Mouse (Mus musculus): ENCODE measurements around the gene Pgm5.
"Not testable (repeated sequence)": the region's sequence is repeated elsewhere in the genome, so short reads cannot be mapped to it uniquely, and the experiment has no call there.

The Pgm5 gene

DNA sequence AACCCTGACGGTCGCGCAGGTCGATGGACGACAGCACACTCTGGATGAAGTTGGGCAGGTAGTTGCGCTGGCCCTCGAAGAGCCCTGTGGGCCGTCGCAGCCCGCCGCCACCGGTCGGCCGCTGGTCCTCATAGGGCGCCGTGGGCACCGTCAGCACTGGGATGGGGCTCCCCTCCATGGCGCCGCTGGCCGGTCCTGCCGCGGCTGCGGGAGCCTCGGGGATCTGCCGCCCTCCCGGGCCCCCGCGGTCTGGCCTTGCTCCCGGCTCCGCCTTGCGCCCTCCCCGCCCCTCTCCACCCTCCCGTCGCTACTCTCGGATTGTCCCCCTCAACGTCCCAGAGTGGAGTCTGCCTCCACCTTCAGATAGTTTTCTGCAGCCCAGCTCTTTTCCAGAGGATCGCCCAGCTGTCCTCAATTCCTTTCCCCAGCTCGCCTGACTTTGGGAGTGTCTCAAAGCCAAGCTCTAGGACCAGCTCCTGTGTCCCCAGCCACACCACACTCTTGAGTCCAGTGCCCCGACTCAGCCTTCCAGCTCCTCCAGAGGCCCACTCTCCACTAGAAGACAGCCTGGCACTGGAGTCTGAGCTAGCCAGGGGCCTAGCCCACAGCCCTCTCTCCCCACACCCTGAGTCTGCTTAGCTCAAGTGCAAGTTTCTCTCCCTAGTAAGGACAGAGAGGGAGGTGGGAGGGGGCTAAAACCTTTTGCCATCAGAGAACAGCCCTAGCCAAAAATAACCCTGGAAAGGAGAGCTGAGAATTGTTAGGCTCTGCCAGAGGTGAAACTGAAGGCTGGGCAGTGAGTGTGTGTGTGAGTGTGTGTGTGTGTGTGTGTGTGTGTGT is at the start of gene Pgm5:
Pgm5 (minus strand) TSS at position 244 of the 840 bp plus-strand sequence.
- peak; percentile 20 for DNase-seq

DNA sequence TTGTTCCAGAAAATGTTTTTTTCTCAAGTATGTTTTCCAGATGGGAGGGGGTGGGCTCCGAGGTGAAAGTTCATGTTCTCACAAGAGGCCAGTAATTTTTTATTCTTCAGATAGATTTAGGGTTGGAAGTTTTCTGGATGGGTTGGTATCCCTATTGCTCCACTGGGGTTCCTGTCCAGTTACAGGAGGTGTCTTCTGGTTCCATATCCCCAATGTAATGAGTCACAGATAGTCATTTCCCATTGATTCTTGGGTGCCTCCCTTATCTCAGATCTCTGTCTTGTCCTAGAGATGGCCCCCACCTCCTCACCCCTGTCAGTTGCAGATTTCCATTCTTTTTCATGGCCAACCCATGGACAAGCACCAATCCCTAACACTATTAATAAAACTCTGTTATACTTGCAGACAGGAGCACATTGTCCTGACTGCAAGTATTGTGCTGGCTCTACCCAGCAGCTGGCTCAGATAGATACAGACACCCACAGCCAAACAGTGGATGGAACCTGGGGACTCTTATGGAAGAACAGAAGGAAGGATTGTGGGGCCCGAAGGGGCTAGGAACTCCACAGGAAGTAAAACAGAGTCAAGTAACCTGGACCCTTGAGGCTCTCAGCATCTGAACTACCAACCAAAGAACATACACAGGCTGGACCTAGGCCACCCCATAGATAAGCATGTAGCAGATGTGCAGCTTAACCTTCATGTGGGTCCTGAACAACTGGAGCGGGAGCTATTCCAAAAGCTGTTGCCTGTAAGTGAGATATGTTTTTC is 46.9 kb upstream of the Pgm5 start:
- no peak for DNase-seq

GRCm38 (mm10) chr19:24907655-24908054 is 46.0 kb upstream of the Pgm5 start:
- DNase-seq = no peak

DNA sequence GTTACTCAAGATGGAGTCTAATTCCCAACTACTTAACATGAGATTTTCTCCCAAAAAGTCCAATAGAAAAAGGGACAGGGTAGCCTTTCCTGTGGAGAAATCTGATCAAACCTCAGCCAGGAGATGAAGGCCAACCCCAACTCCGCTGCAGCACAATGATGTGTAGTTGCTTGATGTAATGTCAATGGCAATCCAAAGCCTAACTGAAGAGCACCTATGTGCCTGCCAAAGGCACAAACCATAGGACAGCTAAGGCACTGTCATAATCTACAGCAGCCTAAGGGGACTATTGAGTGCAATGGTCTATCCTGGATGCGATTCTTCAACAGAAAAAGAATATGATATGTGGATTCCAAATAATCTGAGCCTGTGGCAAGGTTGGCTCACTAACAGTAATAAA is 41.2 kb upstream of the Pgm5 start:
- no peak for DNase-seq

DNA sequence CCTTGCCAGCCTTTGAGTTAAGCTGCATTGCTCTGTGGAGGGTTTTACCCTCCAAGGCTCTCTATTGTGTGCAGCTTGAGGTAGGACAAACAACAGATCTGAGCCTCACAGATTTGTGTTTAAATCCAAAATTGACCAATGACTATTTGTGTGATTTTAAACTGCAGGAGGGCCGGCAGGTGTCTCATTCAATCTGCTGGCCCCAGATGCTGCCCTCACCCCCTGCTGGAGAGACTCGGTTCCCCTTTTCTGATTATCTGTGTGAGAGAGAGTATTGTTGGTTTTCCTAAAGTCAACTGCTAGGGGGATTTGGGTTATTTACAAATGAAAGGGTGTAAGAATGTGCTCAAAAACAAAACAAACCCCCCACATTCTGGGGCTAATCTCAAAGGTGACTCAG is 40.6 kb upstream of the Pgm5 start:
- no peak for DNase-seq

- DNase-seq = no peak
Measured at GRCm38 (mm10) chr19:24901666-24902065, 40.0 kb upstream of the Pgm5 start.

- DNase-seq = no peak
Measured at GRCm38 (mm10) chr19:24900581-24901220, 39.0 kb upstream of the Pgm5 start, which contains the start of gene Foxd4. Gene Foxd4, minus strand, starts transcription at chr19:24901197.

- peak; percentile 14 for DNase-seq
Measured at GRCm38 (mm10) chr19:24899578-24900544, 38.2 kb upstream of the Pgm5 start.

DNA sequence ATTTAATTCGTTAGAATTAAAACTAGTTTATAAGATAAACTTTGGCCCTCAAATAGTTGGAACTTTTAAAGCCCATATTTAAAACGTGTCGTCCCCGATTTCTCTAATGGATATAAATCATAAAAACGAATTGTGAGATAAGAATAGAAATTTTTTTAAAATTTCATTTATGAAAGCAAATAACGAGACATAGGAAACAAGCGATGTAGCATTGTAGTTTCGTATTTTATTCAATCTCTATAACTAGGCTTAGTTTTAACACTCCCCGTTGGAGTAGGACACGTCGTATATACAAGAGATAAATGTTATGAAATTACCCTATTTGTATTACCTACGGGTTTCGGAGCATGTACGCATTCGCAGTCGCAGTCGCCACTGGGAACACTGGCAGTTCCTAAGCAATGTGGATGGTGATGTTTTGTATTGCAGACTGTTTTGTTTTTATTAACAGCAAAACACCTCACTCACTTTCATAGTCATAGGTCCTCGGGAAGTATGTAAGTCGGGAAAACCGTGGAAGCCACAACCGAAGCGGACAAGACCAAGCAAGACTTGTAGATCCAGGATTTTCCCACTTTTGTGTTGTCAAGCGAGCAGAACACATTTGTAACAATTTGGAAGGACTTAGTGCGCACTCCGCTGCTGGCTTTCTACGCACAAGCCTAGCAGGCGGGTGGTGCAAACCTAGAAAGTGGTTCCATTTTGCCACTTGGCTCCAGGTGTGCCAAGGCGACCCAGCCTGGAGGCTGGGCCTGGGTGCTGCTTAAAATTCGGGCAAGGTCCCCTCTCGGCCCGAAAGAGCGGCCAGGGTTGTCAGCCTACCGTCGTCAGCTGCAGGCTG is 37.3 kb upstream of the Pgm5 start:
- DNase-seq = no peak

- DNase-seq = no peak
Measured at GRCm38 (mm10) chr19:24897896-24898736, 36.5 kb upstream of the Pgm5 start.

DNA sequence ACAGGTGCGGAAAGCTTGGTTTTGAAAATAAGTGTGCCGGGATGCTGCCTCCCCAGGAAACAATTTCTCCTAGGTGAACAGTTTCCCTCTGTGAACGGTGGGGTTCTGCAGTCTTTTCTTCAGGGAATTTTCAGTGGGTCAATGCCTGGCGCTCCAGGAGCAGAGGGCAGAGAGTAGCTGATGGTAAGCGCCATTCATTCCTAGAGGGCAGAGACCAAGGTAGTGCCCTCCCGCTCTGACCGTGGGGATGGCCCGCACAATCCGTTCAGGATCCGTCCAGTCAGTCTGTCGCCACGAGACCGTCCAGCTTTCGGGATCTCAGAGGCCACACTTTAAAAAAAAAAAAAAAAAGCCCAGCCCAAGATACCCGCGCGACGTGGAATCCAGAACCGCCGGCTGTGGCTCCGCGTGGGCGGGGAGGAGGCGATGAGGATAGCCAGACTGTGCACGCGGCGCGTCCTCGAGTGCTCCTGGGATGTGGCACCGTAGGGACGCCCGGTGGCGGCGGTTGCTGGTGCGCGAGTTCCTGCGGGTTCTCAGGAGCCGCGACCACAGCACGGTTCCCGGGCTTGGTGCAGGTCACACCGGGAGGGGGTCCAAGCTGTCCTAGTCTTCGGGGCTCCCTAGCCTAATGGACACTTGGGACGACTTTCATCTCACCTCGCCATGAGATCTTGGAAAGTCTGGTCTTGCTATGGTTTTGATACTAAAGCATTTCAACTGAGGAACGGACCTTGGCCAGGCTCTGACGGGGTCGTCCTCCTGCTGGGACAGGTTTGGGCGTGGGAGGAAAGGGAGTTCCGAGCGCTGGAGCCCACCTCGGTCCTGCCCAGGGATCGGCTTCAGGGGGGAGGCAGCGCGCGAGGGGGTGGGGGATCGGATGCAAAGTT is 35.6 kb upstream of the Pgm5 start:
- DNase-seq = no peak

DNA sequence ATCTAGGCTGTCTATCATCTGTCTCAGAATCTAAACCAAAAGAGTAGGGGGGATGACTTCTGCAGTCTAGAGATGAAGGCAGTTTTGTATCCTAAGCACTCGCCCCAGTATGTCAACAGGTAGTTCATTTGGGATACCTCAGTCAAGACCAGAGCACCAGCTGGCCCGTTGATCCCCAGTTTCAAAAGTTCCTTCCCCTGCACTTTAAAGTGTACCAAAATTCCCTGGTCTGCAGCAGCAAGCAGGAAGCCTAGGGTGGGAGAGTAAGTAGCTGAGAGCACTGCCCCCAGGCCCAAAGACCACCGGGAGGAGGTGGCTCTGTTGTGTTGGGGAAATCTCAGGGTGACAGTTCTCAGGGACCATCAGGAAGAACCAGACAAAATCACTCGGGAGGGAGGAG is 34.9 kb upstream of the Pgm5 start:
- DNase-seq = no peak

DNA sequence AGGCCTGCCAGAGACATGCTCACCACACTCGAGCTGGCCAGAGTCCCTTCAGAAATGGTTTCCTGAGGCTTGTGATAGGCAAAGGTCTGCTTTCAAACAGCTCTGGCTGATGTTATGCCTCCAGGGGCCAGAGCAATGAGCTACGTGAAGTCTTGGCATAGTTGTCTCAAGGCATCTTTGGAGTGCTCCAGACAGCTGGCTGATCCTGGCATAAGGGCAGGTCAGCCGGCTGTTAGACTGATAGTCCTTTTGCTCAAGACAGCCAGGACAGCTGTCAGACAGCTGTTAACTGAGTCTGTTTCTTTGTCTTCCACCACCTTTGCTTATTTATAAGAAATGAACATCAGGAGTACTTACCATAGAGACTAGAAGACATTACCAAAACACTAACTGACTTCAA is 25.2 kb upstream of the Pgm5 start:
- DNase-seq = no peak

DNA sequence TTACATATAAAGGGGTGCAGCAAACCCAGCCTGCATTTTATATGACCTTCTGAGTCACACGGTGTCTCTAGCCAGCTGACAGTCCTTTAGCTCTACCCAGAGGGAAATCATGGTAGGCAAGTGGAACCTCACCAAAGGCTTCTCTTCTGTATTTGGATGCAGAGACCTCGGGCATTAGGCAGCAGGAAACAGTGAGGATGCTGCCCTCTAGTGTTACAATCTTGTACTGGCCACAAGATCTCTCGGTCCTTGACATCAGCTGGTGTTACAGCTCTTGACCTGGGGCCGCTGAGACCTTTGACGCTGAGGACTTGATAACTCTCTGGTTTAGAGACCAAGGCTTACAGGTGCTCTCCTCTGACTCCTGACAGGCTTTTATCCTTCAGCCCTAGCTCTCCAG is 23.8 kb upstream of the Pgm5 start:
- DNase-seq = peak; percentile 35

DNA sequence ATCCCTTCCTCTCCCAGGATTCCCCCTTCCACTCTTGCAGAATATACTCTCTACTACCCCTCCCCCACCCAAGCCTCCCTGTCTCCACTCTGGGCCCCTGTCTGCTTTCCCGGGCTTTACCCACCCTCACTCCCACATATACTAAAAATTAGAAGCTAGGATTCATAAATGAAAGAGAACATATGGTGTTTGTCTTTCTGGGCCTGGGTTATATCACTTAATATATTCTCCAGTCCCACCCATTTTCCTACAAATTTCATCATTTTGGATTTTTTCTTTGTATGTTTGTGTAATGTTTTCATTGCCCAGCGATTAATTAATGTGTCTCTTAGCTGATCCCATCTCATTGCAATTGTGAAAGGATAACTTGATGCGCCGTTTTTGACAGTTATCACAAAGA is 19.6 kb upstream of the Pgm5 start:
- no peak for DNase-seq

DNA sequence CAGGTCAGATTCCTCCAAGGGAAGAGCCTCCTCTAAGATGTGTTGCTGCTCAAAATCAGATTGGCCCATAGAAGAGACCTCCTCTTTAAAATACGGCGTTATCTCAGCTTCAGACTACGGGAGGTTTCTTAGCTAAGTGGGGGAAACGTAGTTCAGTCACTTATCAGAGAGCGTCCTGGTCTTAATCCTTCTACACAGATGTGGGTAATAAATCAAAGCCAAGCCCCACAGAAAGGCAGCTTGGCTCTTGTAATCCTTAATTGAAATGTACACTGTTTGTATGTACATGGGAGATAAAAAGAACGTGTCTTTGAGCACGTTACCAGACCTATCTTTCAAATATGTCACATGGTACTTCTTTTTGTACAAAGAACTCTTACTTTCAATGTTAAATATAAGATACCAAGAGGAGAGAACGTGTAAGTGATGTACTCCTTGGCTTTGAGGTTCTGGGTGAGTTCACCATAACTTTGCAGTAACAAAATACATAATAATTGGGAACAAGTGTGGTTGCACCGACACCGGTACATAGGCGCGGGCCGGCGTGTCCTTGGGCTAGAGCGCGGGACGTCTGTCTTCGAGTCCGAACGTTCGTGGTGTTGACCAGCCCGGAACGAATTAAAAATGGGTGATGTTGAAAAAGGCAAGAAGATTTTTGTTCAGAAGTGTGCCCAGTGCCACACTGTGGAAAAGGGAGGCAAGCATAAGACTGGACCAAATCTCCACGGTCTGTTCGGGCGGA is 13.6 kb upstream of the Pgm5 start, which contains the start of gene Gm10053:
Gm10053 (plus strand) TSS at position 558 of the 742 bp plus-strand sequence.
- not testable (repeated sequence) for DNase-seq

DNA sequence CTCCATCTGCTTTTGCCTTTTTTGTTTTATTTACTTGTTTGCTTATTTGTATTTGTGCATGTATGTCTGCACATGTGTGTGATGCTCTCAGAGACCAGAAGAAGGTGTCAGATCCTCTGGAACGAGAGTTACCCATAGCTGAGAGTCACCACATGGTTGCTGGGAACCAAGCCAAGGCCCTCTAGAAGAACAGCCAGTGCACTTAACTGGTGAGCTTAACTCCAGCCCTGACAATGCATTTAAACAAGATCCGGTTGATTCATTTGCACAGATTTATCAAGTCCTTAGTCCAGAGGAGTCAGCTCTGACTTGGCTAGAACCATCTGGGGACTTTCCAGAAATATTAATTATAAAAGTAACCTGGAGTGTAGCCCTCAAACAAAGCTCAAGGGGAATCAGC is 12.2 kb upstream of the Pgm5 start:
- DNase-seq = no peak

DNA sequence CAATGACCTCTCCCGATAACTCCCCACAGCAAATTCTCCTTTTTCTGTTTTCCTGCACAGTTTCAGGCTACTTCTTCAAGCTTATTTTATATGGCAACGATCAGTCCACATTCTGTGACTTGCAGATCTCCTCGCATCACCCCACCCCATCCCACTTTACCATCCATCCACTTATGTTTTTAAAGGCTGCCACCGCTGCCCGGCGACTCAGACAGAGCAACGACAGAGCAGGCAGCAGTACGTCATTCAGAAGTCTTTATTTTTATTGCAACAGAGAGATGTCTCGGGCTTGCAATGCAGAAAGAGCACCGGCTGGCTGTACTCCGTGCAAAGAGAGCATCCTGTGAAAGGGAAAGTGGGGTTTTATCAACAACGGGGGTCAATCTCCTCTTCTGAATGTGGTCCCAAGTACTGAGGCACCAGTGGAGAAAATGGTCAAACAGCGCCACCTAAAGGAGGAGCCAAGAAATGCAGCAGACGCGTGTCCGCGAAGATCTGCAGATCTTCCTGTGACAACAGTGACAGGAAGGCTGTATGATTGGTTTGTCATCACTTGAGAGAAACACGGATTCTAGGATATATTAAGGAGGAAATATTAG is 9.5 kb upstream of the Pgm5 start:
- DNase-seq = peak; percentile 69
